11 mouse cellular contexts compared by ENCODE assay signal in the genomic region with DNA sequence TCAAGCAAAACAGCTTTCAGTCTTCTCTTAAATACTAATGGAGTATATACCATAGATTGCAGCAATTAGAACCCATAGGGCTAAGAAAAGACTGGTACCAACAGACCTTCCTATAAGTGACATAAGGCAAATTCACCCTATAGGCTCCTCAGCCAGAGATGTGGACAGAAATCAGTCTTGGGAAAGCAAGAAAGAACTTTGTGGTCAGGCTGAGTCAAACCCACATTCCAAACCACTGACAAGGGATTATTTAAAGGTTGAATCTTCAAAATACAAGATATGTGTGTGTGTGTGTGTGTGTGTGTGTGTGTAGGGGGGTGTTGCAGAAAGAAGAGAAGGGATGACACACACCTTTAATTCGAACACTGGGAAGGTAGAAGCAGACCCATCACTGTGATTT. TPM values are rescaled to one million over a fixed set of nuclear protein-coding genes. Genes with fewer than 3 reads are reported as not detected.
DNase-seq lines count a peak whose midpoint lies in the region; ATAC-seq and TF ChIP-seq lines count a peak whose summit lies in the region.
"Had no signal": no experiment of that assay in that cellular context is flagged by ENCODE, and none has a peak within 500 bp of the region (broad histone marks: within the 10 kb centered on the region; RNA-seq: fewer than 3 reads in every experiment).

No protein-coding gene starts in this region.

- DNase-seq in adrenal gland, adult (ENCODE audit: inconsistent age in 2 of 2, low spot score in 1 of 2): peak; percentile 46 to 75
- no peak for DNase-seq in adrenal gland, adult 18-20 months (ENCODE audit: low spot score in 2 of 2)
- no peak for DNase-seq in heart, postnatal 0 days (ENCODE audit: low spot score)
- no peak for DNase-seq in heart, postnatal 36 days
- DNase-seq in midbrain, embryonic 10.5 days (ENCODE audit: low spot score): no peak
- no peak for DNase-seq in left cerebral cortex, postnatal 36 days (ENCODE audit: low spot score in 2 of 2)
- DNase-seq: thymus, postnatal 25 days had no signal

- TF ChIP-seq EP300 in heart, postnatal 0 days (IDR thresholded peaks at IDR 0.05; ENCODE audit: low read depth): no peak

- WGBS in heart, postnatal 0 days: 71% methylated on average over 1 of the region's 1 CpGs
- 86% methylated on average over 1 of the region's 1 CpGs for WGBS in midbrain, embryonic 13.5 days
- WGBS in midbrain, embryonic 10.5 days: 86% methylated on average over 1 of the region's 1 CpGs
- 74% methylated on average over 1 of the region's 1 CpGs for WGBS in small intestine, adult 2 months

- H3K27ac ChIP-seq in heart, postnatal 0 days (ENCODE audit: low read depth): peak overlapping the region; percentile 79
- H3K27ac ChIP-seq in midbrain, embryonic 13.5 days: peak overlapping the region; percentile 39; the same call in 1 of the 2 replicates
- no peak overlapping the region for H3K27ac ChIP-seq in midbrain, embryonic 10.5 days (replicated peaks)
- H3K27ac ChIP-seq in small intestine, adult 2 months (ENCODE audit: insufficient read depth, low read depth, low read length): peak overlapping the region; percentile 82
- H3K27ac ChIP-seq: forebrain, embryonic 13.5 days had no signal

- no peak for TF ChIP-seq CTCF in heart, postnatal 0 days (IDR thresholded peaks at IDR 0.05; ENCODE audit: low read depth)
- TF ChIP-seq CTCF in small intestine, adult 2 months (IDR thresholded peaks at IDR 0.05; ENCODE audit: extremely low read depth, insufficient read length, insufficient replicate concordance, low read depth, low read length): no peak

- H3K9me3 ChIP-seq in heart, postnatal 0 days (replicated peaks; ENCODE audit: control insufficient read depth, low read length): no peaks in the 10 kb centered on the region
- H3K9me3 ChIP-seq in midbrain, embryonic 13.5 days: no peaks in the 10 kb centered on the region
- H3K9me3 ChIP-seq in midbrain, embryonic 10.5 days (replicated peaks): no peaks in the 10 kb centered on the region
- H3K9me3 ChIP-seq: forebrain, embryonic 13.5 days had no signal

- TF ChIP-seq POLR2A in small intestine, adult 2 months (IDR thresholded peaks at IDR 0.05; ENCODE audit: low read depth, low read length): no peak

- H3K4me1 ChIP-seq in heart, postnatal 0 days (ENCODE audit: control insufficient read depth, insufficient read depth): peaks cover 12% of the 10 kb centered on the region; the same call in 1 of the 2 replicates
- peaks cover 24% of the 10 kb centered on the region for H3K4me1 ChIP-seq in midbrain, embryonic 13.5 days (replicated peaks)
- H3K4me1 ChIP-seq in midbrain, embryonic 10.5 days: peaks cover 21% of the 10 kb centered on the region
- H3K4me1 ChIP-seq in small intestine, adult 2 months (ENCODE audit: control insufficient read depth, insufficient read depth, insufficient read length, low read length): peaks cover 4% of the 10 kb centered on the region; the same call in 1 of the 2 replicates

- no peaks in the 10 kb centered on the region for H3K36me3 ChIP-seq in heart, postnatal 0 days (replicated peaks; ENCODE audit: control insufficient read depth, insufficient read depth, low read length)
- 0 out of 2 replicates have a peak, but pooled peaks cover 4% of the 10 kb centered on the region for H3K36me3 ChIP-seq in midbrain, embryonic 13.5 days
- peaks cover 43% of the 10 kb centered on the region for H3K36me3 ChIP-seq in midbrain, embryonic 10.5 days
- no peaks in the 10 kb centered on the region for H3K36me3 ChIP-seq in small intestine, adult 2 months (ENCODE audit: control insufficient read depth, insufficient read depth, low read length)

- no peak for ATAC-seq in heart, postnatal 0 days (ENCODE audit: insufficient read depth, low read depth)
- no peak for ATAC-seq in midbrain, embryonic 13.5 days
- ATAC-seq: forebrain, embryonic 13.5 days had no signal

- no peak overlapping the region for H3K4me3 ChIP-seq in heart, postnatal 0 days (ENCODE audit: low read depth, low read length)
- H3K4me3 ChIP-seq in midbrain, embryonic 13.5 days (replicated peaks): no peak overlapping the region
- H3K4me3 ChIP-seq in midbrain, embryonic 10.5 days: no peak overlapping the region
- no peak overlapping the region for H3K4me3 ChIP-seq in small intestine, adult 2 months (ENCODE audit: low read depth, low read length)
- H3K4me3 ChIP-seq: forebrain, embryonic 13.5 days had no signal

- no peak overlapping the region for H3K9ac ChIP-seq in heart, postnatal 0 days (replicated peaks; ENCODE audit: low read depth, low read length)
- H3K9ac ChIP-seq in midbrain, embryonic 13.5 days (replicated peaks): no peak overlapping the region
- H3K9ac ChIP-seq: forebrain, embryonic 13.5 days had no signal

- peak overlapping the region; percentile 19 for H3K4me2 ChIP-seq in heart, postnatal 0 days (ENCODE audit: low read depth, low read length)
- no peak overlapping the region for H3K4me2 ChIP-seq in midbrain, embryonic 13.5 days (replicated peaks)
- H3K4me2 ChIP-seq: forebrain, embryonic 13.5 days had no signal

- no peaks in the 10 kb centered on the region for H3K27me3 ChIP-seq in heart, postnatal 0 days (ENCODE audit: control insufficient read depth, insufficient read depth, low read length)
- H3K27me3 ChIP-seq in midbrain, embryonic 13.5 days: no peaks in the 10 kb centered on the region
- no peaks in the 10 kb centered on the region for H3K27me3 ChIP-seq in midbrain, embryonic 10.5 days (ENCODE audit: low read depth, poor library complexity, severe bottlenecking)
- H3K27me3 ChIP-seq in small intestine, adult 2 months (ENCODE audit: control insufficient read depth, insufficient read depth, low read length): no peaks in the 10 kb centered on the region
- H3K27me3 ChIP-seq: forebrain, embryonic 13.5 days had no signal

- intact Hi-C loops in heart, postnatal 36 days (cut with DNase I): no loop called here
- intact Hi-C loops in left cerebral cortex, postnatal 36 days (cut with DNase I): no loop called here

RNA-seq across cellular contexts. Expression of a gene that starts 18.2 kb away (rescaled TPM):
- 10 to 100 TPM; 65.0 to 76.3 TPM for total RNA-seq in adrenal gland, adult 18-20 months (2021)
- 54.1 and 81.6 TPM in 2 replicates for total RNA-seq in heart, postnatal 0 days (2014; rRNA removed; ENCODE audit: low replicate concordance)
- polyA plus RNA-seq in heart, postnatal 0 days (2015; fragmentation: Nextera tagmentation; extraction: Ambion mirVana): 41.5 and 42.1 TPM in 2 replicates
- total RNA-seq in heart, postnatal 36 days (2021): 10 to 100 TPM; 54.2 to 58.7 TPM
- 146 and 164 TPM in 2 replicates for polyA plus RNA-seq in midbrain, embryonic 13.5 days (2015; fragmentation: Nextera tagmentation; extraction: Ambion mirVana)
- polyA plus RNA-seq in midbrain, embryonic 10.5 days (2016; fragmentation: Nextera tagmentation; extraction: Ambion mirVana): 194 and 206 TPM in 2 replicates
- polyA plus RNA-seq in small intestine, adult 2 months (2012; rRNA removed): 1.5 and 2.8 TPM in 2 replicates
- total RNA-seq in left cerebral cortex, postnatal 36 days (2021): 100 to 1,000 TPM; 158 to 174 TPM

RNA-seq across cellular contexts. Expression of a gene that starts 18.8 kb away (rescaled TPM):
- 100 to 1,000 TPM; 160 to 179 TPM for total RNA-seq in adrenal gland, adult 18-20 months (2021)
- 37.0 and 88.5 TPM in 2 replicates for total RNA-seq in heart, postnatal 0 days (2014; rRNA removed; ENCODE audit: low replicate concordance)
- polyA plus RNA-seq in heart, postnatal 0 days (2015; fragmentation: Nextera tagmentation; extraction: Ambion mirVana): 260 and 284 TPM in 2 replicates
- 100 to 1,000 TPM; 140 to 154 TPM for total RNA-seq in heart, postnatal 36 days (2021)
- 1,022 and 1,113 TPM in 2 replicates for polyA plus RNA-seq in midbrain, embryonic 13.5 days (2015; fragmentation: Nextera tagmentation; extraction: Ambion mirVana)
- 1,542 and 1,692 TPM in 2 replicates for polyA plus RNA-seq in midbrain, embryonic 10.5 days (2016; fragmentation: Nextera tagmentation; extraction: Ambion mirVana)
- 12.0 and 29.5 TPM in 2 replicates for polyA plus RNA-seq in small intestine, adult 2 months (2012; rRNA removed)
- total RNA-seq in left cerebral cortex, postnatal 36 days (2021): 100 to 1,000 TPM; 199 to 232 TPM

RNA-seq across cellular contexts. Expression of a gene that starts 36.8 kb away (rescaled TPM):
- under 1 TPM in 1 of 2 experiments, not detected in 1; 0.67 TPM for total RNA-seq in adrenal gland, adult 18-20 months (2021)
- 1.9 and 2.5 TPM in 2 replicates for total RNA-seq in heart, postnatal 0 days (2014; rRNA removed; ENCODE audit: low replicate concordance)
- 0.93 and 1.2 TPM in 2 replicates for polyA plus RNA-seq in heart, postnatal 0 days (2015; fragmentation: Nextera tagmentation; extraction: Ambion mirVana)
- under 1 TPM; 0.67 to 0.73 TPM for total RNA-seq in heart, postnatal 36 days (2021)
- polyA plus RNA-seq in midbrain, embryonic 13.5 days (2015; fragmentation: Nextera tagmentation; extraction: Ambion mirVana): 0.75 and 0.82 TPM in 2 replicates
- 5.6 and 6.4 TPM in 2 replicates for polyA plus RNA-seq in midbrain, embryonic 10.5 days (2016; fragmentation: Nextera tagmentation; extraction: Ambion mirVana)
- polyA plus RNA-seq in small intestine, adult 2 months (2012; rRNA removed): 0.39 and 0.83 TPM in 2 replicates
- not detected for total RNA-seq in left cerebral cortex, postnatal 36 days (2021)
- total RNA-seq: left cerebral cortex, postnatal 10 days had no signal

RNA-seq across cellular contexts. Expression of a gene that starts 51.1 kb away (rescaled TPM):
- 100 to 1,000 TPM; 138 to 150 TPM for total RNA-seq in adrenal gland, adult 18-20 months (2021)
- total RNA-seq in heart, postnatal 0 days (2014; rRNA removed; ENCODE audit: low replicate concordance): 109 and 117 TPM in 2 replicates
- polyA plus RNA-seq in heart, postnatal 0 days (2015; fragmentation: Nextera tagmentation; extraction: Ambion mirVana): 124 TPM in 2 replicates
- 10 to 100 TPM; 56.6 to 56.9 TPM for total RNA-seq in heart, postnatal 36 days (2021)
- polyA plus RNA-seq in midbrain, embryonic 13.5 days (2015; fragmentation: Nextera tagmentation; extraction: Ambion mirVana): 218 and 221 TPM in 2 replicates
- 288 and 291 TPM in 2 replicates for polyA plus RNA-seq in midbrain, embryonic 10.5 days (2016; fragmentation: Nextera tagmentation; extraction: Ambion mirVana)
- polyA plus RNA-seq in small intestine, adult 2 months (2012; rRNA removed): 64.9 and 111 TPM in 2 replicates
- total RNA-seq in left cerebral cortex, postnatal 36 days (2021): 10 to 100 TPM; 87.8 to 95.9 TPM

RNA-seq across cellular contexts. Expression of a gene that starts 54.5 kb away (rescaled TPM):
- 10 to 100 TPM; 12.5 to 13.2 TPM for total RNA-seq in adrenal gland, adult 18-20 months (2021)
- total RNA-seq in heart, postnatal 0 days (2014; rRNA removed; ENCODE audit: low replicate concordance): 15.7 and 18.2 TPM in 2 replicates
- polyA plus RNA-seq in heart, postnatal 0 days (2015; fragmentation: Nextera tagmentation; extraction: Ambion mirVana): 10.0 and 10.1 TPM in 2 replicates
- 10 to 100 TPM; 13.2 to 15.7 TPM for total RNA-seq in heart, postnatal 36 days (2021)
- 26.8 and 27.7 TPM in 2 replicates for polyA plus RNA-seq in midbrain, embryonic 13.5 days (2015; fragmentation: Nextera tagmentation; extraction: Ambion mirVana)
- 24.6 and 26.4 TPM in 2 replicates for polyA plus RNA-seq in midbrain, embryonic 10.5 days (2016; fragmentation: Nextera tagmentation; extraction: Ambion mirVana)
- polyA plus RNA-seq in small intestine, adult 2 months (2012; rRNA removed): 9.1 and 9.8 TPM in 2 replicates
- 10 to 100 TPM; 18.3 to 20.0 TPM for total RNA-seq in left cerebral cortex, postnatal 36 days (2021)

Comparison
In these comparisons a context has a peak if more than half of its experiments do, and no peak if none do; other contexts are left out.
1. DNase-seq: peak in adrenal gland, adult (2 of 2); none in adrenal gland, adult 18-20 months (0 of 2), heart, postnatal 0 days (single experiment), heart, postnatal 36 days (0 of 2), midbrain, embryonic 10.5 days (single experiment) and left cerebral cortex, postnatal 36 days (0 of 2).